Mouse (Mus musculus) megakaryocyte, embryonic 14.5 days (primary cell): Measurements from ENCODE around the gene Kcnma1.

Source experiments
- FLI1 ChIP-seq: IDR thresholded peaks from 2 replicates; pipeline ENCODE4 v1.6.1; 2012; ENCODE audit warnings: low read length, inconsistent platforms, mixed read lengths
- GATA1 ChIP-seq: IDR thresholded peaks from 3 replicates; pipeline ENCODE4 v1.6.1; 2012; ENCODE audit warnings: mixed read lengths, low read length, inconsistent platforms, borderline replicate concordance

DNA sequence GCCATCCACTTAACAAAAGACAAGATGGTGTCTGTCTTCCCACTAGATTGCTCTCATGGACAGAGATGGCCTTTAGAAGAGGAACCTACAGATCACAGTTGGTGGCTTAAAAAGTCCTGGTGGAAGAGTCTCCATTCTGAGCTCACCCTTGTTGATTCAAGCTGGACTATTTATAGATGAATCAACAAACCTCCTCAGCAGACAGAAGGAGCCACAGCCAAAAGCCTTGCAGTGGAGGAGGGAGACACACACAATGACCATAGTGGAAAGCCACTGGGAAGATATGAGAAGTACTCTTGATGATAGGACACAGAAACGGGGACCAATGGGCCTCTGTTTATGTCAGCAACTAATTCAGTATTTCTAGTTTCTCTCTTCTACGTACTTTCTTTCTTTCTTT, 239.7 kb downstream of the Kcnma1 start:
- no peak for TF ChIP-seq GATA1
- TF ChIP-seq FLI1 = no peak
